Mouse (Mus musculus) lung, postnatal 25 days (tissue): ENCODE measurements around the gene Nptx1.

ENCODE experiments used
- DNase-seq: peaks from one replicate; pipeline ENCODE4 v3.0.0; 2022; ENCODE audit warnings: low spot score

The Nptx1 gene

DNA sequence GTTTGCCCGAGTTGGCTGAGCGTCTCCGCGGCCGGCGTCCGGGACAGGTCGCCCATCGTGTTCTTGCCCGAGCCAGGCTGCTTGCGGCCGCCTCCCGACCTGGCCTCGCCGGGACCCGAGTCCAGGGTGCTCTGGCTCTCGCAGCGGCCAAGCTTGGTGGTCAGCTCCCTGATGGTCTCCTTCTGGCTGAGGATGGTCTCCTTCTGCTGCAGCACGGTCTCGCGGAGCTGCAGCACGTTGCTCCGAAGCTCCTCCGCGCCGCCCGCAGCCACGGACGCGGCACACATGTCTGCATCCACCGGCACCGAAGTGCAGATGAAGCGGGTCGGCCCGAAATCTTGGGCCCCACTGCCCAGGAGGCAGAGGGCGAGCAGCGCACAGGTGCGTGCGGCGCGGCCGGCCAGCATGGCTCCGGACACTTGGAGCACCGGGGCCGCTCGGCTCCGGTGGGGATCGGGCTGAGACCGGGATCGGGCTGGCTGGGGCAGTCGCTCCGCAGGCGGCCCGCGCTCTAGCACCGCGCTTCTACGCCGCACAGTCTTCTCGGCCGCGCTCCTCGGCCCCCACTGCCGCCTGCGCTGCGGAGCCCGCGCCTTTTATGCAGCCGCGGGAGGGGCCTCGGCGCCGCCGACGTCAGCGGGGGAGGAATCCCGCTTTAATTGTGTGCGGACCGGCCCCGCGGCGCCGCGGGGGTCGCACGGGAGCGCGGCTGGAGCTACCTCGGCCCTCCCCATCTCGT, at the start of gene Nptx1:
Nptx1 (minus strand) TSS at position 571 of the 739 bp plus-strand sequence.
- DNase-seq: no peak

DNA sequence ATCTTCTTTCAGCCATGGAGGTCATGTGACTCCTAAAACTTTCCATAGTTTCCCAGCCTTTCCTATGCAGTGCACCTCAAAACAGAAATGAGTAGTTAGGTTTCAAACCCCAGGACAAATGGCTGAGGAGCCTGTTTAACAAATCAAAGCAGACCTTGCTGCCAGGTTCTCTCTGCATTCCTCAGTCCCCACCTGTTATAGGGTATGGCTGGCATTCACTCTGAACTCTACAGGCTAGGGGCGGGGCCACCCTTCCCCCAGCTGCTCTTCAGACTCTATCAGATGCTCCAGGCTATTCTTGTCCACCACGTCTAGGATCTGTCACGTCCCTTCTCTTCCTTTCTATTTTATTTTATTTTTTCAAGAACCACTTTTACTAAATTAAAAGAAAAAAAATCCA, 46.4 kb upstream of the Nptx1 start:
- no peak for DNase-seq

DNA sequence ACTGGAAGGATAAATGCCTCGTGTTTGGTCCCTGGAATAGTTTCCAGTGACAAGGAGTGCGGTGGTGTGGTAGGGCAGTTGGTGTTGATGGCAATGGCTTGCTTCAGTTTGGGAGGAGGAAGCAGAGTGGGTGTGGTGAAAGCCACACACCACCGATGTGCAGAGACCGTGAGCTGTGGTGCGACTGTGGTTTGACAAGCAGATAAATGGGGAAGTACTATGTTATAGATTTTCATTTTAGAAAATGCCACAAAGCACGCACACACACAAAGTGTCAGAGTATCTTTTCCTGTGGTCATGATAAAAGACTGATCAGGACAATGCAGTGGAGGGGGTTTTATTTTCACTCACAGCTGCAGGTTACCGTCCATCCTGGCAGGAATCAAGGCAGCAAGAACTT, 41.7 kb upstream of the Nptx1 start:
- no peak for DNase-seq

DNA sequence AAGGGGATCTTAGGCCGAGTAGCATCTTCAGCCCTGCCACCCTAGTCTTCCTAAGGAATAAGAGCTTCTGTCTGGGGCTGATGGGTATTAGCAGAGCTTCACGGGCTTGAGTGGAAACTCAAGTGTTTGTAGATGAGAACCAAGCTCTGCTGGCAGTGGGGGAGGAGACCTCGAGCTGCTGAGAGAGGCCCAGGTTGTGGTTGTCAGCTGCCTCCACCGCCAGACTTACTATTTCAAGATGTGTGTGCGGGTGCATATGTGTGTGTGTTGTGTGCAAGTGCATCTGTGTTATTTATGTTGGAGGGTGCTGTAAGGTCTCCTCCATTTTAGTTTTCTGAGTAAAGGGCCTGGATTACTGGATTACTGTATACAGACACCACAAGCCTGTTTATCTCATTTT, 39.6 kb upstream of the Nptx1 start:
- no peak for DNase-seq

DNA sequence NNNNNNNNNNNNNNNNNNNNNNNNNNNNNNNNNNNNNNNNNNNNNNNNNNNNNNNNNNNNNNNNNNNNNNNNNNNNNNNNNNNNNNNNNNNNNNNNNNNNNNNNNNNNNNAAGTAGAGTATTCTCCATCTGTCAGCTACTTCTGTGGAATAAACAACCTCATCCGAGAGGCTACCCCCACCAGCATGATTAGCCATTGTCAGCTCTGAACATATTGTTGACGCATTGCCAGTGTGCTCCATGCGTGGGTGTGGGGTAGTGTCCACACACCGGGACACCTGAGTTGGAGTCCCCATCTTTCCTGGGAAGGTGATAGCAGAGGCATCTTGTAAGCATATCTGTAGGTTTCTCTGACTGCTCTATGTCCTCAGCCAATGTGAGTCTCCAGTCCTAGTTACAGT, 39.0 kb upstream of the Nptx1 start:
- DNase-seq: no peak

DNA sequence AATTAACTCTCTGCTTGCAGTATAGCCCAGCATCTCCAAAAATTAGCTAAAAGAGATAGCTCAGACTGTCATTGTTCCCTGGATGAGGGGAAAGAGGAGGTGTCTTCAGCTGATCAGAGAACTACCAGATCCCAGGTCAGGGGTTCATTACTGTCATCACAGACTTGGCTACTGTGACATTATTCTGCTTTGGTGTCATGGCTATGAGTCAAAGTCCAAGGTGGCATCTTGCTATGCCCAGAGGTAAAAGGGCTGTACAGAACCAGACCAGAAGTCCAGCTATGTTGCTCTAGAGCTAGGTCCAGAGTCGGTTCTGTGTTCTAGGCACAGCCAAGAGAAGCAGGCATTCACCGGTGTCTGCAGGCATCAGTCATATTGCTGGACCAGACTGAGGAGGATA, 30.2 kb upstream of the Nptx1 start:
- no peak for DNase-seq

DNA sequence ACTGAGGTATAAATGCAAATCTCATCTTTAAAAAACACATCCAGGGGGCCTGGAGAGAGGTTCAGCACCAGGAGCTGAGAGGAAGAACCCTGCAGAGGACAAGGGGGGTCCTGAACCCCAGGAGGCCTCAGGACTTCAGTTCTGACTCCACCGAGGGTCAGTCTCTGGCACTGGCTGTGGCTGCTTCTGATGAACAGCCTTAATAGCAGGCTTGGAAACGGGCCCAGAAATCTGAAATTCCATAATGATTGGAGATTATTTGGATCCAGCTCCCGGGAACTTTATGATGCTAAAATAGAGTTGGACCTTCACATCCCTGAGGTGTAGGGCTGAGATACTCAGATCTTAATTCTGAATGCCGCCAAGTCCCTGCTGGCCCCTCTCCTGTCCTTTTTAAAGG, 29.3 kb upstream of the Nptx1 start:
- no peak for DNase-seq

DNA sequence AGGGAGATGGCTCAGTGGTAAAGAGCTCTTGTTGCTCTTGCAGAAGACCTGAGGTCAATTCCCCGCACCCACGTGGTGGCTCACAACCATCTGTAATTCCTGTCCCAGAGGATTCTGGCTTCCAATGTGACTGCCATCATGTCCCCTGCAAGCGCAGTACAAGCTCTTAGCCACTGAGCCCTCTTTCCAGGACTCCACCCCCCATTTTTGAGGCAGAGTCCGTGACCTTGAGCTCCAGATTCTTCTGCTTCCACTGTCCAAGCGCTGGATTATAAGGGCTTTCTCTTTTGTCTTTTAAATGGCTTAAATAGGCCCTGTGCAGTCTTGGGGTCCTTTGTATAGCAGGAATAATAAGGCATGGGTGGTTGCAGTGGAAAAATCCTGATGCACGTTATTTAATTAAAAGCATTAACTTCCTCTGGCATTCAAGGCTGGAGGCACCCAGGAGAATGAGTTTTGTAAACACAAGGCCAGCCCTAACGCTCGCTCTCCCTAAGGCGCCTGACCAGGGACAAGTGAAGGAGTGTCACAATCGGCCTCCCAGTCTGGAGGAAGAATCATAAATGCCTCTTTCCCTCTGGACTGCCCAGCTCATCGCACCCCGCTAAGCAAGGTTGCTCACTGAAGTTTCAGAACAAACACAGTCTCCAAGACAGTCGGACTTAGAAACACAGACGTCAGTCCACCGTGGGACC, 24.9 kb upstream of the Nptx1 start:
- DNase-seq: no peak

DNA sequence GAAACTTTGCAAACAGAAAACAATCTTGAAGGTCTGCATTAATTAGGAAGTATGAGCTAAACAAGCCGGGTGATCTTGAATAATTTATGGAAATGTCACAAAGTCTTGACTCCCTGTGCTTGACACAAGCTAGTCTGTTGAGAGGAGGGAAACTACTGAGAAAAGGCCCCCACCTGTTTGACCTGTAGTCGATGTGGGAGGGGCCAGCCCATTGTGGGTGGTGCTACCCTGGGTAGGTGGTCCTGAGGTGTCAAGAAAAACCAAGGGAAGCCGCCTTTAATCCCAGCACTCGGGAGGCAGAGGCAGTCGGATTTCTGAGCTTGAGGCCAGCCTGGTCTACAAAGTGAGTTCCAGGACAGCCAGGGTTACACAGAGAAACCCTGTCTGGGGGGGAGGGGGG, 18.6 kb upstream of the Nptx1 start:
- no peak for DNase-seq

DNA sequence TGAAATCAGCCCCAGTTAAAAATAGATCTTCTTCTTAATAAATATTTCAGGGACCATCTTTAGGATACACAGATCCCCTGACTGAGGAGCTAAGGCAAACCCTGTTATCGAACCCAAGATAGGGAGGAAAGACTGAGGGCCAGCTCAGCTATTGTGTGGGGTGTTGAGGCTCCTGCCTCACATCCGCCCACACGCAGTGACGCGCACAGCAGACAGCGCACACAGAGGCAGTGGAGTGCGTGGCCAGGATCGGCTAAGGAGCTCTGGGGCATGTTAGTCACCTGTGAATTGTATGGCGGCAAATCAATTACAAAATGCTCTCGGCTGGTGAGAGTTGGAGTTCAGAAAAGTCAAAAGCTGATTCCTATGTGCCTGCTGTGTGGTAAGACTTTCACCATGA, 18.1 kb upstream of the Nptx1 start:
- DNase-seq: no peak

DNA sequence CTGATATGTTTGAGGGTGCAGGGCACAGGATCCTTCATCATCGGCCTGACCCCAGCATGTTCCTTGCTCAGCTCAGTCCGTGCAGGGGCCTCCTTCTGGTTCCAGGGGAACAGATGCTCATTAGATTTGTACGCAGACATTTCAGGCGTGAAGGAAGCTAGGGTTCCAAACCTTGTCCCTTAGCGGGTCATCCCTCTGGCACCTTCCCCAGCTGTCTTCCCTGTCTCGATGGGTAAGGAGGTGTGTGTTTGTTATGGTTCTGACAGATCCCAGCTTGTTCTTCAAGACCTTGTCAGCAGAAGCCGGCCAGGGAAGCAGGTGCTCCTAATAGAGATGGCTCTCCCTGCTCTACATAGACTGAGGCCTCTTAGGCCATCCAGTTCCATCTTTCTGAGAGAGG, 17.5 kb upstream of the Nptx1 start:
- DNase-seq: no peak

DNA sequence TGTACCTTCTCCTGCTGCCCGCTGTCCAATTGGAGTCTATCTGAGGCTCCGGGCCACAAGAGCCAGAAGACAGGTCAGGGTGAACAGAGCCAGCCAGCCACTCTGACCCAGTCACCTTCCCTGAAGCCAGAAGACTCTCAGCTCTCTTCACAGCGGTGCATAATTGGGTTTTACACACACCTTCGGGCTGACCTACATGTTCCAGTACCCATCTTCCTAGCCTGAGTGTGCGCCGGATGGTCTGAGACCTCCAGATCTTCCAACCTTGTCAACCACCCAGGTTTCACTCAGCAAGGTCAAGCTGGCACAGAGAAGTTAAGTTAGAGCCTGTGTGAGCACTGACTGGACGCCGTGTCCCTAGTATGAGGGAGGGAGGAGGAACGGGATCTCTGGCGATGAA, 16.8 kb upstream of the Nptx1 start:
- DNase-seq: no peak

DNA sequence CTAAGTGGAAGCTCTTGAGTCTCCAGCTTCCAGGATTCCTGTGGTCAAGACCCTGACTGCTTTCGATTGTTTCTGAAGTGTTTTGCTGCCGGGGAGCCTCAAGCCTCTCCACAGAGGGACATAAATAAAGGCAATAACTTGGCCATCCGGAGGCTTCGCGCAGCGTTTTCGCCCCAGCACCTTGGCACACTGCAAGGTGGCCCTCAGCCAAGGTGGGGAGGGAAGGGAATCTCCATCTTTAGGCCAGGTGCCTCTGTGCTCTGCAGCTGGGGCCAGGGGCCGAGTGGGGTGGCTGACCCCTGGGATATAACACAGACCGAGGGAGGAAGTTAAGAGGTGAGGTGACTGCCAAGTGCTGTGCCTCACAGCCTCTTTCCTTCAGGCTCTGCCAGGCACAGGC, 15.6 kb upstream of the Nptx1 start:
- no peak for DNase-seq

DNA sequence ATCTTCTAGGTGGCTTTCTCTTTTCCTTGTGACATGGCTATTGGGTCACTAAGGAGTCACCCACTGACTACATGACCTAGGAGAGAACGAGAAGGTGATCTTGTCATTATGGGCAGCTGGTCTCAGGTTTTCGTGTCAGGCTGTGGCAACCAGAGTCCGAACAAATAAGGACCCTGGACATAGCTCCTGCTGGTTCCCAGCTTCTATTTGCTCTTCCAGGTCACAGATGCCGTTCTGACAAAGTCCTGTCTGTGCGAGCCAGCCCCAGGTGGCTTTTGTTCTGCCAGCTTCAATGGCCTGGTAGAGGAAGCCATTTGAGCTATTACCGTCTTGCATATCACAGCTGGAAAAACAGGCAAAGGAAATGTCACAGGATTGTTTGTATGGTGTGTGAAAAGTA, 14.7 kb upstream of the Nptx1 start:
- no peak for DNase-seq

DNA sequence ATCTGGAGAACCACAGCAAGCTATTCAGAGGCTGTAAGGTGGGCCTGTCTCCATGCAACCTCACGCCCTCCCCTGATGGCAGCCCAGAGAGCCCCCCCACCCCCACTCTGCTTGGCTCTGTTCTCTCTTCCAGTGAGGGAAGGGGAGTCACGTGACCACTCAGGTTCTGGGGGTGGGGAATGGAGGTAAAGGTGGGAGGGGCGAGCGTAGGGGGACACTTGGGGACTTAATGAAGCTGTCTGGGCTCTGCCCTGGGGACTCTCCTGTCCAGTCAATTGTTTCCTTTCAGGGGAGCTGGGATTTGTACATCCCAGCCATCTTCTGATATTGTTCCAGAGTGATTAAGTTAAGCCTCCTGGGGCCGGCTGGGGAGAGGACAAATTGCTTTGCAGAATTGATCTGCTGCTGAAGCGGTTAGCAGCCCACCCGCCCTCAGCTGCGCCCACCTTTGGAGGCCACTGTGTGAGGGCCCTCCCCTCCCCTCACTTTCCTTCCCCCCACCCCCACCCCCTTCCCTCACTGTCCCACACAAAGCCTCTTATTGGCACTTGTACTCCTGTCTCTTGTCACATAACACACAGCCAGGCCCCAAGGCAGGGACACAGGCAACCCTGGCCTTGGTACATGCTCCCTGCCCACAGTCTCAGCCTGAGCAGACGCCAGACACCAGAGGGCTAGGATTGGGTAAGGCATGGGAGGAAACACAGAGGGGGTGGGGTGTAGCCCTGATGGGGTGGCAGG, 11.5 kb upstream of the Nptx1 start:
- no peak for DNase-seq

DNA sequence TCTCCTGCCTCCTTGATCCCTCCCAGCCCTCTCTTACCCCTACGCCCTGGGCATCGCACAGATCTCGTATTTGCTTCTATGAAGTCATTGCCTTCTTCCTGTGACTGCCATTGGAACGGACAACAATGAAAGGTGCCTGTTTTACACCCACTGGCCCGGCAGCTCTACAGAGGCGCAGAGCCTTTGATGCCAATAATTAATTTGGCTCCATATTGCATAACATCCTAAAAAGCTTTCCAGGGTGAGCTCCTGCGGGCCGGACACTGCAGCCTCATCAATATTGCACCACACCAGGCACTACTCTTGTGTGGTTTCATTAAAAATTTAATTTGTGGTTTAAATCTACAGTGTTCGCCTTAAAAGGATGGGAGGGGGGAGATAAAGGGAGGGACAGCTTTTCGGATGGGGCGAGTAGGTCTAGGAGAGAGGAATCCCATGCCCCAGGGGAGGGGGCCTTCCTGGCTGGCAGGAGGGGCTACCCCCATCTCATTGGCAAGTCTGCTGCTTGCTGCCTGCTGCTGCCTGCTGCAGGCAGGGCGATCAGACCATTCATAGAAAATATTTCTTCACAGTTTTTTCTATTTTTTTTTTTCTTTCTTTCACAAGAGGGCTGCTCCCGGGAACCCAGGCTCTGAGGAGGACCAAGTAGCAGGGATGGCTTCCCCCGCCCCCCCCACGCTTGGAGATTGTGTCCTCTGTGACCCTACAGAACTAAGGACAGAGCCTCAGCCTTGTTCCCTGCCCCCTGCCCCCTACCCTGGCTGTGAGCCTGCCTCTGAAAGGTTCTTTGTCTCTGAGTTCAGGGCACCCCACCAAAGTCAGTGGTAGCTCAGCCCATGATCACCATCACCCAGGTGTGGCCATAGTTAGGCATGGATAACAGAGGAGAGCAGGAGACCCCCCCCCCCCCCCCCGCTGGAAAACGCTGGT, 10.7 kb upstream of the Nptx1 start:
- no peak for DNase-seq

DNA sequence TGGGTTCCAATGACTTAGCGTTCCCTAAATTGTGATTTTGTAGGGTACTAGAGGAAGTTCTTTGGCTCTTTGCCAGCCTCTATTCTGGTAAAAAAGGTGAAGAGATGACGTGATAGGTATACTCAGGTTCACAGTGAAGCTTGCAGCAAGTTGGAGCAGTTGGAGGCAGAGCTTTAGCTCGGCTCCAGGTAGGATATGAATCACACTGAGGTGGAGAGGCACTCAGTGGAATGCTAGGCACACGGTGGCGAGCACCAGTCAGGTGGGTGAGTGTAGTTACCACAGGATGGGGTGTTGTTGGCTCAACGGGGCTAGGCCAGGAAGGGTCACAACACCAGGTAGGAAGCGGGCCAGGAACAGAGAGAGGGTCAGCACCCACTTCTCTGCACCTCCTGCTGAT, 7.6 kb upstream of the Nptx1 start:
- no peak for DNase-seq

DNA sequence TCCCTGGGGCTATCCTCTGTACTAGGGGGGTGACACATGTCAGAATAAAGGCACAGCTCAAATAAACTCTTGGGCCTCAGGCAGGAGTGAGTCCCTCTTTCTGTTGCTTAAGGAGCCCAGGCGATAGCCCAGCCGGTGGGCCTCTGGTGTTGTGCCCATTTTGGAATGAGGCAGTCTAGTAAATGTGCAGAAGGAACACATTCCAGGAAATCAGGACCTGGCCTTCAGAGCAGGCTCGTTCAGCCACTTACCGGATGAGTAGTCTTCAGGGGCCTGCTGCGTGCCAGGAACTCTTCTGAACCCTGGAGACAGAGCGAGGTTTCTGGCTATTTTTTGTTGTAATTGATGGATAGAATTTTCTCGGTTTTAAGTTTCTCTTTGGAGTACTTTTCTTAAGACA, 7.2 kb upstream of the Nptx1 start:
- DNase-seq: no peak

DNA sequence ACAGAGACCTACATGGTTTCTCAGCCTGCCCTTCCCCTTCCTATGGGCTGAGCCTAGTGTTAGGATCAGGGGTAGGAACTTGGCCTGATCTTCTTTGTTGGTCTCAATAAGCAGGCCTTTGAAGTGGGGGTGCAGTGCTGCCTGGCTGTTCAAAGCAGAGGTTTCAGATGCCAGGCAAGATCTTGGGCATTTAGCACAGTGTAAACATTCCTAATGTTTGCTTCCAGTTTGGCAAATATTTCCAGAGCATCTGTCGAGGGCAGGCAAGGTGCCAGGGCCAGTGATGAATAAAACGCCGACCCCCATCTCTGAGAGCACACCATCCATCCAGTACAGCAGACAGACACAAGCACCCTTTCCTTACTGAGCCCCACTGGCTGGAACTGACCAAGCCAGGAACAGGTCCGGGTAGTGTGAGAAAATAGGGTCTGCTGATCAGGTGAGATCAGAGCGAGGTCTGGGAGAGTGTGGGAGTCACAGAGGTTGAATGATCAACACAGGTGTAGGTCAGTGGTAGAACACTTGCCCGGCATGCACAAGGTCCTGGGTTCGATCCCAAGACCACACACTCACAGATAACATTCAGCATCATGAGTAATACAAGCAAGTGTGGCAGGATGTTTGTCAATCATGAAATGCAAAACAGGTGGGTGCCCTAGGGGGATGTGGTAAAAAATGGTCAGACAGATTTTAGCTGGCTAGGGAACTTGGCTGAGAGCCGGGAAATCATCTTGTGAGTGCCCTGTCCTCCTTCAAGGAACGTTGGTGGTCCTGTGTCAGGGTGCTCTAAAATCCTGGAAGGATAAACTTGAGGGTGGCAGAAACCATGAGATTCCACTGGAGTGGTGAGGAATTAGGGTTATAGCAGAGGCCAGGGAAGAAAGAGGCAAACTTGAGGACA, 5.6 kb upstream of the Nptx1 start:
- DNase-seq: peak; percentile 21

DNA sequence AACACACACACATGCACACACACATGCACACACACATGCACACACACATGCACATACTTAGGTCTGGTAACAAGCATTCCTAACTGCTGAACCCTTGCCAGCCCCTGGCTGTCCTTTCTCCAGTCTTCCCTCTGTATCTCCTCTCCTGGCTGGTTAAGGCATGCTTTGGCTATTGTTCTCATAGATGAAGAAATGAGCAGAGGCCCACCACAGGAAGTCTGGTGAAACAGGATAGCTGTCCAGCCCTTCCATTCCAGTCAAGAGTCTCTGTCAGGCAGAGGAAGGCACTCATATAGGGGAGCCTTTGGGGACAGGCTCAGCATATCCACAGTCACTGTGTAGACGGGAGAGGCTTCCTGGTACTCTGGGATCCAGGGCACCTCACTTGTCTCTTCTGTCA, 4.7 kb upstream of the Nptx1 start:
- no peak for DNase-seq

DNA sequence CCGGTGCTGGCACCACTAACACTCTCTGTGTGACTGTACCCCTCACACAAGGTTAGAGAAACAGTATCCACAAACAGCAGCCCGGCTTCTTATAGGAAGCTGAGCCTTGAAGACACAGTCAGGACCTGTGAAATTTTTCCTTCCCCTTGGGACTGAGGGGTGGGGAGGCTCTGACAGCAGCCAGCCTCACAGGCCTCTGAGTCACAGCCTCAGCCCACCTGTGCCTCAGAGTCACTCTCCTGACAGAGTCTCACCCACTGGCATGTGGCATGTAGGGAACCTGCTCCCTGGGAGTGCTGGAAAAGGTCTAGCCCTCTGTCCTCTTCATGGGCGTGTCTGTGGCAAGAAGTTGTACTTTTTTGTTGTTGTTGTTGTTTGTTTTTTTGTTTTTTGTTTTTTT, 3.9 kb upstream of the Nptx1 start:
- DNase-seq: no peak
